Mouse (Mus musculus): ENCODE measurements at regions not wholly inside any gene's neighbourhood (a gene's known extent, or its start where the extent isn't known, plus 50 kb on each side); places are given as distances from the start of the nearest gene placed in this dataset.
A peak's percentile ranks its signal among the peaks of the same experiment; 100 is the strongest.

- DNase-seq (ENCODE audit: low read depth, low spot score): peak; percentile 73
Observed at GRCm38 (mm10) chr5:74943737-74944403, 100.7 kb downstream of the Chic2 start.

GRCm38 (mm10) chr5:74941426-74941825 lies 103.1 kb downstream of the Chic2 start:
- no peak for DNase-seq (ENCODE audit: low read depth, low spot score)

GRCm38 (mm10) chr5:74937416-74937940 lies 107.1 kb downstream of the Chic2 start:
- DNase-seq (ENCODE audit: low read depth, low spot score): no peak

GRCm38 (mm10) chr5:74936087-74936486 lies 108.5 kb downstream of the Chic2 start:
- no peak for DNase-seq (ENCODE audit: low read depth, low spot score)

GRCm38 (mm10) chr5:74935676-74936075 lies 108.9 kb downstream of the Chic2 start:
- DNase-seq (ENCODE audit: low read depth, low spot score): no peak

GRCm38 (mm10) chr5:74933276-74933675 lies 111.3 kb downstream of the Chic2 start:
- no peak for DNase-seq (ENCODE audit: low read depth, low spot score)

GRCm38 (mm10) chr5:74932206-74932605 lies 112.4 kb downstream of the Chic2 start:
- DNase-seq (ENCODE audit: low read depth, low spot score): no peak

GRCm38 (mm10) chr5:74931765-74932164 lies 112.8 kb downstream of the Chic2 start:
- DNase-seq (ENCODE audit: low read depth, low spot score): no peak

GRCm38 (mm10) chr5:74927543-74927942 lies 117.0 kb downstream of the Chic2 start:
- DNase-seq (ENCODE audit: low read depth, low spot score): no peak

- DNase-seq (ENCODE audit: low read depth, low spot score): no peak
Observed at GRCm38 (mm10) chr5:74925769-74926168, 118.8 kb downstream of the Chic2 start.

GRCm38 (mm10) chr5:74924031-74924533 lies 120.5 kb downstream of the Chic2 start:
- no peak for DNase-seq (ENCODE audit: low read depth, low spot score)

- no peak for DNase-seq (ENCODE audit: low read depth, low spot score)
Observed at GRCm38 (mm10) chr5:74923337-74923736, 121.2 kb downstream of the Chic2 start.

GRCm38 (mm10) chr5:74922881-74923280 lies 121.7 kb downstream of the Chic2 start:
- no peak for DNase-seq (ENCODE audit: low read depth, low spot score)

- no peak for DNase-seq (ENCODE audit: low read depth, low spot score)
Observed at GRCm38 (mm10) chr5:74920939-74921338, 123.6 kb downstream of the Chic2 start.

GRCm38 (mm10) chr5:74920490-74920889 lies 124.1 kb downstream of the Chic2 start:
- no peak for DNase-seq (ENCODE audit: low read depth, low spot score)

GRCm38 (mm10) chr5:74905504-74906061 lies 139.0 kb downstream of the Chic2 start:
- no peak for DNase-seq (ENCODE audit: low read depth, low spot score)

- no peak for DNase-seq (ENCODE audit: low read depth, low spot score)
Observed at GRCm38 (mm10) chr5:74904927-74905503, 139.6 kb downstream of the Chic2 start.

GRCm38 (mm10) chr5:74904327-74904726 lies 140.2 kb downstream of the Chic2 start:
- no peak for DNase-seq (ENCODE audit: low read depth, low spot score)

- DNase-seq (ENCODE audit: low read depth, low spot score): no peak
Observed at GRCm38 (mm10) chr5:74903711-74904110, 140.9 kb downstream of the Chic2 start.

- no peak for DNase-seq (ENCODE audit: low read depth, low spot score)
Observed at GRCm38 (mm10) chr5:74897133-74897532, 147.4 kb downstream of the Chic2 start.

GRCm38 (mm10) chr5:74893276-74893675 lies 151.3 kb downstream of the Chic2 start:
- no peak for DNase-seq (ENCODE audit: low read depth, low spot score)

GRCm38 (mm10) chr5:74891541-74891940 lies 153.0 kb downstream of the Chic2 start:
- no peak for DNase-seq (ENCODE audit: low read depth, low spot score)

- no peak for DNase-seq (ENCODE audit: low read depth, low spot score)
Observed at GRCm38 (mm10) chr5:74888934-74889333, 155.6 kb downstream of the Chic2 start.

Data from CD4-positive helper T cell, adult 2 months (primary cell).